Mouse (Mus musculus): ENCODE data around the gene Slc6a20b. TPM values are rescaled to one million over a fixed set of nuclear protein-coding genes. Genes with fewer than 3 reads are reported as not detected.

The Slc6a20b gene
- 1 to 10 TPM in 1 of 2 experiments, under 1 TPM in 1; 0.30 to 1.1 TPM for polyA plus RNA-seq (2017; shearing (Covaris generic))

DNA sequence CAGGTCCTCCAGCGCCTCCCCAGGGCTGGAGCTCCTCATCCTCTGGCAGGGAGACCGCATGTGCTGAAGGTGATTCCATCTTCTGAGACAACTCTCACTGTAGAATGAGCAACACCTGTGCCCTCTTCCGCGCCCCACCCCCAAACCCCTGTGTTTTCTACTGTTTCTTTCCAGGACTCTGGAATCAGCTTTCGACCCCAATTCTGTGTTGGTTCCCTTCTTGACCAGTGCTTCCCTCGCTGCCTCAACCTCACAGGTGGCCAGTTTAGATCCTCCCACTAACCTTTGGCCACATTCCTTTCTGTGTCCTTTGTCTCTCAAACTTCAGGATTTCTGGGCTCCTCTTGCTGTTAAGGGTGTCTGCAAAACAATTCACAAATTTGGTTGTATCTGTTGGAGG, at the start of gene Slc6a20b:
Slc6a20b (minus strand) TSS at position 285 of the 400 bp plus-strand sequence.

DNA sequence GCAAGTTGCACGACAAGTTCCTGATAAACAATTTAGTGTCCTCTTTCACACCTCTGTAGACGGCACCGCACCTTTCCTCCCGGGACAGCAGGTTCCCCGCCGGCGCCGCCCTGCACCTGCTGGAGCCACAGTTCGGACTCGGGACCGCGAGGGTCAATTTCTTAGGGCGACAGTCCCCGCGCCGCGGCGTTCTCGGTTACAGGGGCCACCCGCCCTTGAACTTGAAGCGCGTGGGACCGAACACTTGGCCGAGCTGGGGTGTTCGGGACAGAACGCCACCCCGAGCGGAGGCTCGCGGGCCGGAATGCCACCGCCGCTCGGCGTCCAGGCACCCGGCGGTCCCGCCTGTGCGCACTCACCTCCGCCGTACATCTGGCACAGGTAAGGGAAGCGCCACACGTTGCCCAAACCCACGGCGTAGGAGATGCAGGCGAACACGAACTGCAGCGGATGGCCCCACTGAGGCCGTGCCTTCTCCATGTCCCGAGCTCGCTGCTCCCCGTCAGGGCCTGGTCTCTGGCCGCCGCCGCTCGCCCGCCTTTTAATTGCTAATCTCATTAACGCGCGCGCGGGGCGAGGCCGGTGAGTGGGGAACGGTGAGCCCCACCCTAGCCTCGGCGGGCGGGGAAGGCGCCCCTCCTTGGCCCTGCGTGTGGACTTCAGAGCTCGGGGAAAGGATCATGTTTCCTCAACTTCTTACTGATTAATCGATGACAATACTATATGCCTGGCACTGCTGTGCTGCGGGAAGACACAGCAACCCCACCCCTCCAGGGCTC, 46.2 kb upstream of the Slc6a20b start, which contains the start of the genes Ccr9 and Slc6a20a:
Ccr9 (plus strand) TSS at position 113 of the 779 bp plus-strand sequence.
Slc6a20a (minus strand) TSS at position 559 of the 779 bp plus-strand sequence.

Other genes with a start within 250 kb of the Slc6a20b start
- 10 to 100 TPM; 70.8 to 72.7 TPM for gene Limd1, start 153.9 kb downstream of the Slc6a20b start, polyA plus RNA-seq (2017; shearing (Covaris generic))
- 10 to 100 TPM; 68.8 to 83.5 TPM for gene Sacm1l, start 102.8 kb downstream of the Slc6a20b start, polyA plus RNA-seq (2017; shearing (Covaris generic))
- 1 to 10 TPM; 2.0 to 3.7 TPM for gene Ccr9, start 45.9 kb upstream of the Slc6a20b start, polyA plus RNA-seq (2017; shearing (Covaris generic))
- under 1 TPM in 1 of 2 experiments, not detected in 1; 0.54 TPM for gene Slc6a20a, start 46.3 kb upstream of the Slc6a20b start, polyA plus RNA-seq (2017; shearing (Covaris generic))
- gene Lztfl1, start 85.1 kb upstream of the Slc6a20b start, polyA plus RNA-seq (2017; shearing (Covaris generic)): 10 to 100 TPM; 29.5 to 34.1 TPM
- gene Cxcr6, start 173.9 kb upstream of the Slc6a20b start, polyA plus RNA-seq (2017; shearing (Covaris generic)): 100 to 1,000 TPM in 1 of 2 experiments, 10 to 100 TPM in 1; 18.8 to 288 TPM
- 10 to 100 TPM; 37.2 to 44.6 TPM for gene Fyco1, start 219.3 kb upstream of the Slc6a20b start, polyA plus RNA-seq (2017; shearing (Covaris generic))
- 1 to 10 TPM in 1 of 2 experiments, under 1 TPM in 1; 0.24 to 2.7 TPM for gene Xcr1, start 229.5 kb upstream of the Slc6a20b start, polyA plus RNA-seq (2017; shearing (Covaris generic))

Measured in inflammation-experienced regulatory T-cells (primary cell).